Mouse (Mus musculus) lung, adult 2 months (tissue): ENCODE measurements around the gene Gpr108. TPM values are rescaled to one million over a fixed set of nuclear protein-coding genes. Genes with fewer than 3 reads are reported as not detected.

Source experiments
- DNase-seq: peaks from one replicate; pipeline ENCODE4 v3.0.0; 2022
- H3K4me1 ChIP-seq: fragments of 200-500 bp; 2 replicates; pipeline ENCODE4 v1.6.1; 2011; ENCODE audit warnings: low read length; ENCODE audit not compliant: control insufficient read depth, insufficient read depth
- H3K4me3 ChIP-seq: fragments of 200-500 bp; replicated peaks from 2 replicates; pipeline ENCODE3; 2011; ENCODE audit warnings: low read depth, mild to moderate bottlenecking, control low read depth, low read length; ENCODE audit errors: extremely low read depth
- CTCF ChIP-seq: fragments of 200-500 bp; IDR thresholded peaks from 2 replicates; pipeline ENCODE4 v1.5.1; 2011; ENCODE audit warnings: mild to moderate bottlenecking, low read length, control low read depth; ENCODE audit not compliant: insufficient read depth
- POLR2A ChIP-seq: fragments of 200-500 bp; IDR thresholded peaks from 2 replicates; pipeline ENCODE4 v1.6.1; 2011; ENCODE audit warnings: low read depth, mild to moderate bottlenecking, control low read depth, low read length, borderline replicate concordance; ENCODE audit errors: extremely low read depth
- WGBS: fragments of 180-500 bp; shearing (Covaris S2); methylation state at CpG from one replicate; pipeline ENCODE4 v1.1.7; 2018; 5-methylcytosine and 5-hydroxymethylcytosine counted together
- polyA plus RNA-seq: library from polyadenylated mRNA; depleted of rRNA; stranded (reverse); fragments of >200 nt; gene quantifications from 2 replicates; pipeline ENCODE4 v1.2.3, GENCODE M21; 2012

The Gpr108 gene
- polyA plus RNA-seq, 1 experiment, result 68.2 TPM

GRCm38 (mm10) chr17:57261796-57262195 lies 13.6 kb upstream of the Gpr108 start:
- Histone ChIP-seq H3K4me1 (peaks cover 3% of the 10 kb centered on the region; the same call in 1 of the 2 replicates), H3K4me3 (no peak overlapping the region)
- 30% methylated on average over 1 of the region's 1 CpGs for WGBS
- DNase-seq, result no peak
- TF ChIP-seq CTCF (no peak), POLR2A (no peak)

- Histone ChIP-seq H3K4me1 (peaks cover 3% of the 10 kb centered on the region; the same call in 1 of the 2 replicates), H3K4me3 (no peak overlapping the region)
- TF ChIP-seq CTCF (no peak), POLR2A (no peak)
- no peak for DNase-seq
- WGBS, result 91% methylated on average over 4 of the region's 4 CpGs
Observed at GRCm38 (mm10) chr17:57261286-57261685, 13.0 kb upstream of the Gpr108 start.

- no peak for DNase-seq
- 86% methylated on average over 9 of the region's 9 CpGs for WGBS
- H3K4me1 ChIP-seq, result no peaks in the 10 kb centered on the region; the same call in 1 of the 2 replicates
- TF ChIP-seq POLR2A, result no peak
- no peak for TF ChIP-seq CTCF
- no peak overlapping the region for H3K4me3 ChIP-seq
Observed at GRCm38 (mm10) chr17:57260351-57260750, 12.1 kb upstream of the Gpr108 start.

GRCm38 (mm10) chr17:57259742-57260141 lies 11.5 kb upstream of the Gpr108 start:
- H3K4me3 ChIP-seq, result no peak overlapping the region
- DNase-seq, result no peak
- no peak for TF ChIP-seq CTCF
- no peak for TF ChIP-seq POLR2A
- WGBS, result 73% methylated on average over 8 of the region's 8 CpGs
- no peaks in the 10 kb centered on the region for H3K4me1 ChIP-seq

GRCm38 (mm10) chr17:57258191-57258590 lies 9.9 kb upstream of the Gpr108 start:
- TF ChIP-seq POLR2A (no peak), CTCF (no peak)
- no peak for DNase-seq
- Histone ChIP-seq H3K4me3 (no peak overlapping the region), H3K4me1 (no peaks in the 10 kb centered on the region)
- 97% methylated on average over 3 of the region's 3 CpGs for WGBS

- TF ChIP-seq POLR2A, result no peak
- no peak for TF ChIP-seq CTCF
- no peak for DNase-seq
- no peaks in the 10 kb centered on the region for H3K4me1 ChIP-seq
- H3K4me3 ChIP-seq, result no peak overlapping the region
- WGBS, result 94% methylated on average over 22 of the region's 22 CpGs
Observed at GRCm38 (mm10) chr17:57256921-57257485, 8.8 kb upstream of the Gpr108 start.

GRCm38 (mm10) chr17:57255354-57255753 lies 7.1 kb upstream of the Gpr108 start:
- Histone ChIP-seq H3K4me1 (no peaks in the 10 kb centered on the region), H3K4me3 (no peak overlapping the region)
- DNase-seq, result no peak
- WGBS, result 69% methylated on average over 14 of the region's 14 CpGs
- no peak for TF ChIP-seq CTCF
- TF ChIP-seq POLR2A, result no peak

GRCm38 (mm10) chr17:57253306-57253705 lies 5.1 kb upstream of the Gpr108 start:
- WGBS, result 56% methylated on average over 6 of the region's 6 CpGs
- peaks cover 4% of the 10 kb centered on the region for H3K4me1 ChIP-seq
- no peak overlapping the region for H3K4me3 ChIP-seq
- no peak for TF ChIP-seq CTCF
- no peak for TF ChIP-seq POLR2A
- no peak for DNase-seq

- WGBS, result 98% methylated on average over 3 of the region's 3 CpGs
- TF ChIP-seq CTCF, result no peak
- no peak for TF ChIP-seq POLR2A
Observed at GRCm38 (mm10) chr17:57251431-57251830, 3.2 kb upstream of the Gpr108 start.

GRCm38 (mm10) chr17:57250461-57251160 lies 2.4 kb upstream of the Gpr108 start:
- peak; percentile 15; the same call in 1 of the 2 replicates for TF ChIP-seq POLR2A
- TF ChIP-seq CTCF, result no peak
- peak; percentile 66 for DNase-seq
- Histone ChIP-seq H3K4me3 (peak overlapping the region; percentile 94), H3K4me1 (peaks cover 8% of the 10 kb centered on the region)
- WGBS, result 7% methylated on average over 33 of the region's 33 CpGs

More at GRCm38 (mm10) chr17:57251431-57251830, 3.2 kb upstream of the Gpr108 start:
- Histone ChIP-seq H3K4me1 (peaks cover 8% of the 10 kb centered on the region), H3K4me3 (no peak overlapping the region)
- no peak for DNase-seq
